Mouse (Mus musculus) macrophage (primary cell): Measurements from ENCODE around the gene Strc. TPM values are rescaled to one million over a fixed set of nuclear protein-coding genes. Genes with fewer than 3 reads are reported as not detected.
"Not testable (repeated sequence)": the region's sequence is repeated elsewhere in the genome, so short reads cannot be mapped to it uniquely, and the experiment has no call there.

Source experiments
- H3K27ac ChIP-seq: fragments of 350-480 bp; formaldehyde crosslinking; 2 replicates; pipeline ENCODE4 v1.9.0; 2021
- H3K36me3 ChIP-seq: fragments of 350-480 bp; formaldehyde crosslinking; 2 replicates; pipeline ENCODE4 v1.9.0; 2021; ENCODE audit errors: inconsistent target
- H3K4me3 ChIP-seq: fragments of 350-480 bp; formaldehyde crosslinking; 2 replicates; pipeline ENCODE4 v1.9.0; 2021; ENCODE audit errors: inconsistent target
- H3K79me2 ChIP-seq: fragments of 350-480 bp; formaldehyde crosslinking; 2 replicates; pipeline ENCODE4 v1.9.0; 2021; ENCODE audit errors: inconsistent target
- WGBS: methylation state at CpG from one replicate; pipeline ENCODE4 v1.1.7; 2026; ENCODE audit warnings: inconsistent platforms; ENCODE audit not compliant: missing documents; 5-methylcytosine and 5-hydroxymethylcytosine counted together
- polyA plus RNA-seq: library from polyadenylated mRNA; stranded (reverse); fragments of 250-400 nt; gene quantifications from 3 replicates; pipeline ENCODE4 v1.2.4, GENCODE M21; 2018; ENCODE audit warnings: inconsistent platforms
- total RNA-seq, 78 experiments: library from RNA; depleted of rRNA; stranded (reverse); fragments of 250-400 nt; gene quantifications; 1 replicate in 9 of 78; 2 replicates in 24 of 78; 3 replicates in 43 of 78; 4 replicates in 2 of 78; pipeline ENCODE4 v1.2.4; 2018; ENCODE audit warnings: inconsistent platforms in 56 of 78

The Strc gene
- total RNA-seq (2018; cell fraction: chromatin; rRNA removed), result under 1 TPM in 11 of 26 experiments, not detected in 15; 0.10 to 0.43 (median 0.23) TPM
- under 1 TPM in 2 of 26 experiments, not detected in 24; 0.04 to 0.05 TPM for total RNA-seq (2018; cell fraction: cytosol; rRNA removed)
- total RNA-seq (2018; cell fraction: nucleus; rRNA removed), result not detected
- not detected in 3 replicates for polyA plus RNA-seq

GRCm38 (mm10) chr2:121386961-121387575, at the start of gene Strc:
Strc (minus strand) TSS chr2:121387168.
- H3K36me3 ChIP-seq, H3K4me3 ChIP-seq, H3K27ac ChIP-seq, H3K79me2 ChIP-seq: not testable (repeated sequence)
- 97% methylated on average over 12 of the region's 17 CpGs for WGBS

- Histone ChIP-seq H3K27ac (no peak overlapping the region), H3K79me2 (peaks cover 8% of the 10 kb centered on the region; the same call in 1 of the 2 replicates), H3K4me3 (no peak overlapping the region), H3K36me3 (peaks cover 59% of the 10 kb centered on the region)
- WGBS, result 100% methylated on average over 1 of the region's 1 CpGs
Observed at GRCm38 (mm10) chr2:121434854-121435253, 47.9 kb upstream of the Strc start.

GRCm38 (mm10) chr2:121425890-121426289, 38.9 kb upstream of the Strc start:
- Histone ChIP-seq H3K27ac (no peak overlapping the region), H3K36me3 (peaks cover 67% of the 10 kb centered on the region), H3K4me3 (no peak overlapping the region), H3K79me2 (peaks cover 97% of the 10 kb centered on the region)
- WGBS, result 100% methylated on average over 1 of the region's 2 CpGs

GRCm38 (mm10) chr2:121423166-121423565, 36.2 kb upstream of the Strc start:
- Histone ChIP-seq H3K36me3 (peaks cover 47% of the 10 kb centered on the region), H3K27ac (no peak overlapping the region), H3K4me3 (no peak overlapping the region), H3K79me2 (peaks cover 100% of the 10 kb centered on the region)
- 88% methylated on average over 2 of the region's 2 CpGs for WGBS

GRCm38 (mm10) chr2:121418476-121418875, 31.5 kb upstream of the Strc start:
- WGBS, result 91% methylated on average over 3 of the region's 3 CpGs
- peaks cover 31% of the 10 kb centered on the region for H3K36me3 ChIP-seq

GRCm38 (mm10) chr2:121416356-121416755, 29.4 kb upstream of the Strc start:
- Histone ChIP-seq H3K79me2 (peaks cover 75% of the 10 kb centered on the region), H3K36me3 (0 out of 2 replicates have a peak, but pooled peaks cover 12% of the 10 kb centered on the region), H3K27ac (no peak overlapping the region), H3K4me3 (no peak overlapping the region)
- WGBS, result 94% methylated on average over 6 of the region's 6 CpGs

More at GRCm38 (mm10) chr2:121418476-121418875, 31.5 kb upstream of the Strc start:
- Histone ChIP-seq H3K27ac (no peak overlapping the region), H3K79me2 (peaks cover 96% of the 10 kb centered on the region), H3K4me3 (no peak overlapping the region)

- Histone ChIP-seq H3K4me3 (peak overlapping the region; percentile 79; the same call in 1 of the 2 replicates), H3K36me3 (0 out of 2 replicates have a peak, but pooled peaks cover 12% of the 10 kb centered on the region), H3K27ac (no peak overlapping the region), H3K79me2 (peaks cover 67% of the 10 kb centered on the region)
- WGBS, result 94% methylated on average over 3 of the region's 3 CpGs
Observed at GRCm38 (mm10) chr2:121415591-121415990, 28.6 kb upstream of the Strc start.

- 0 out of 2 replicates have a peak, but pooled peaks cover 12% of the 10 kb centered on the region for H3K36me3 ChIP-seq
- peaks cover 62% of the 10 kb centered on the region for H3K79me2 ChIP-seq
- H3K27ac ChIP-seq, result no peak overlapping the region
- peak overlapping the region; percentile 79 for H3K4me3 ChIP-seq
- 31% methylated on average over 3 of the region's 3 CpGs for WGBS
Observed at GRCm38 (mm10) chr2:121415103-121415502, 28.1 kb upstream of the Strc start.

- Histone ChIP-seq H3K79me2 (peaks cover 53% of the 10 kb centered on the region), H3K36me3 (0 out of 2 replicates have a peak, but pooled peaks cover 12% of the 10 kb centered on the region), H3K27ac (peak overlapping the region; percentile 52), H3K4me3 (peak overlapping the region; percentile 79)
- 1% methylated on average over 26 of the region's 32 CpGs for WGBS
Observed at GRCm38 (mm10) chr2:121414139-121414685, 27.2 kb upstream of the Strc start.

- Histone ChIP-seq H3K4me3 (peak within 1 kb of the TSS; percentile 79), H3K27ac (peak within 1 kb of the TSS; percentile 74), H3K36me3 (0 out of 2 replicates have a peak, but pooled peaks cover 12% of the 10 kb centered on the region), H3K79me2 (peaks cover 46% of the 10 kb centered on the region)
- WGBS, result under 1% methylated on average over 45 of the region's 68 CpGs
Observed at GRCm38 (mm10) chr2:121413387-121414042, 26.5 kb upstream of the Strc start, which contains the start of the genes Pdia3 and Catsper2. Pdia3 (plus strand) TSS chr2:121413775. Catsper2 (minus strand) TSS chr2:121413792.

GRCm38 (mm10) chr2:121412843-121413386, 25.9 kb upstream of the Strc start:
- Histone ChIP-seq H3K36me3 (0 out of 2 replicates have a peak, but pooled peaks cover 8% of the 10 kb centered on the region), H3K27ac (peak overlapping the region; percentile 74), H3K4me3 (peak overlapping the region; percentile 57), H3K79me2 (peaks cover 40% of the 10 kb centered on the region)
- WGBS, result 0% methylated on average over 2 of the region's 4 CpGs

GRCm38 (mm10) chr2:121408160-121408559, 21.2 kb upstream of the Strc start:
- H3K4me3 ChIP-seq, result no peak overlapping the region
- H3K27ac ChIP-seq, result no peak overlapping the region
- H3K79me2 ChIP-seq, result no peaks in the 10 kb centered on the region; the same call in 1 of the 2 replicates
- WGBS, result 44% methylated on average over 4 of the region's 4 CpGs
- H3K36me3 ChIP-seq, result no peaks in the 10 kb centered on the region

GRCm38 (mm10) chr2:121403296-121403695, 16.3 kb upstream of the Strc start:
- Histone ChIP-seq H3K79me2 (no peaks in the 10 kb centered on the region), H3K4me3 (no peak overlapping the region), H3K27ac (no peak overlapping the region), H3K36me3 (no peaks in the 10 kb centered on the region)

GRCm38 (mm10) chr2:121396624-121397023, 9.7 kb upstream of the Strc start:
- Histone ChIP-seq H3K27ac (no peak overlapping the region), H3K4me3 (no peak overlapping the region), H3K36me3 (no peaks in the 10 kb centered on the region), H3K79me2 (no peaks in the 10 kb centered on the region)
- 34% methylated on average over 8 of the region's 8 CpGs for WGBS
